Mouse (Mus musculus): ENCODE results near the gene Kcnk2.

The Kcnk2 gene

GRCm38 (mm10) chr1:189402223-189402943 is at the start of gene Kcnk2:
TSS of gene Kcnk2 (minus strand) at chr1:189402273.
- no peak for DNase-seq (ENCODE audit: low read depth, low spot score)

GRCm38 (mm10) chr1:189440741-189441140 is 38.7 kb upstream of the Kcnk2 start:
- DNase-seq (ENCODE audit: low read depth, low spot score), result no peak

- no peak for DNase-seq (ENCODE audit: low read depth, low spot score)
Measured at GRCm38 (mm10) chr1:189437126-189437525, 35.1 kb upstream of the Kcnk2 start.

- DNase-seq (ENCODE audit: low read depth, low spot score), result no peak
Measured at GRCm38 (mm10) chr1:189435452-189435851, 33.4 kb upstream of the Kcnk2 start.

- no peak for DNase-seq (ENCODE audit: low read depth, low spot score)
Measured at GRCm38 (mm10) chr1:189431479-189431878, 29.4 kb upstream of the Kcnk2 start.

- no peak for DNase-seq (ENCODE audit: low read depth, low spot score)
Measured at GRCm38 (mm10) chr1:189430534-189430933, 28.5 kb upstream of the Kcnk2 start.

GRCm38 (mm10) chr1:189429566-189429965 is 27.5 kb upstream of the Kcnk2 start:
- no peak for DNase-seq (ENCODE audit: low read depth, low spot score)

GRCm38 (mm10) chr1:189426252-189426651 is 24.2 kb upstream of the Kcnk2 start:
- DNase-seq (ENCODE audit: low read depth, low spot score), result no peak

GRCm38 (mm10) chr1:189419914-189420313 is 17.8 kb upstream of the Kcnk2 start:
- DNase-seq (ENCODE audit: low read depth, low spot score), result no peak

- DNase-seq (ENCODE audit: low read depth, low spot score), result no peak
Measured at GRCm38 (mm10) chr1:189409906-189410305, 7.8 kb upstream of the Kcnk2 start.

GRCm38 (mm10) chr1:189405221-189405620 is 3.1 kb upstream of the Kcnk2 start:
- DNase-seq (ENCODE audit: low read depth, low spot score), result no peak

GRCm38 (mm10) chr1:189403546-189403945 is 1.5 kb upstream of the Kcnk2 start:
- no peak for DNase-seq (ENCODE audit: low read depth, low spot score)

- DNase-seq (ENCODE audit: low read depth, low spot score), result no peak
Measured at GRCm38 (mm10) chr1:189403139-189403538, 1.1 kb upstream of the Kcnk2 start.

GRCm38 (mm10) chr1:189386848-189387247 is 15.2 kb downstream of the Kcnk2 start:
- no peak for DNase-seq (ENCODE audit: low read depth, low spot score)

GRCm38 (mm10) chr1:189386141-189386540 is 15.9 kb downstream of the Kcnk2 start:
- no peak for DNase-seq (ENCODE audit: low read depth, low spot score)

GRCm38 (mm10) chr1:189367722-189368121 is 34.4 kb downstream of the Kcnk2 start:
- DNase-seq (ENCODE audit: low read depth, low spot score), result no peak

- DNase-seq (ENCODE audit: low read depth, low spot score), result no peak
Measured at GRCm38 (mm10) chr1:189364188-189364587, 37.9 kb downstream of the Kcnk2 start.

- DNase-seq (ENCODE audit: low read depth, low spot score), result no peak
Measured at GRCm38 (mm10) chr1:189362579-189362978, 39.5 kb downstream of the Kcnk2 start.

GRCm38 (mm10) chr1:189359699-189360098 is 42.4 kb downstream of the Kcnk2 start:
- DNase-seq (ENCODE audit: low read depth, low spot score), result no peak

- no peak for DNase-seq (ENCODE audit: low read depth, low spot score)
Measured at GRCm38 (mm10) chr1:189353887-189354286, 48.2 kb downstream of the Kcnk2 start.

- DNase-seq (ENCODE audit: low read depth, low spot score), result no peak
Measured at GRCm38 (mm10) chr1:189351804-189352203, 50.3 kb downstream of the Kcnk2 start.

- no peak for DNase-seq (ENCODE audit: low read depth, low spot score)
Measured at GRCm38 (mm10) chr1:189349205-189349604, 52.9 kb downstream of the Kcnk2 start.

- no peak for DNase-seq (ENCODE audit: low read depth, low spot score)
Measured at GRCm38 (mm10) chr1:189345166-189345565, 56.9 kb downstream of the Kcnk2 start.

Measured in ES-CJ7 (cell line).